Mouse (Mus musculus): ENCODE data around the gene 2700097O09Rik. TPM values are rescaled to one million over a fixed set of nuclear protein-coding genes. Genes with fewer than 3 reads are reported as not detected.

2700097O09Rik gene
- total RNA-seq, 2 experiments from 2014 or later: 8.2 to 13.2 TPM

- no peak for DNase-seq (ENCODE audit: low spot score in 2 of 2)
- intact Hi-C loops (cut with DNase I): no loop called here
Measured at GRCm38 (mm10) chr12:54998411-54998810, 81.5 kb downstream of the 2700097O09Rik start.

- DNase-seq (ENCODE audit: low spot score in 2 of 2): no peak
- intact Hi-C loops (cut with DNase I): no loop called here
Measured at GRCm38 (mm10) chr12:54996979-54997474, 82.9 kb downstream of the 2700097O09Rik start.

GRCm38 (mm10) chr12:54995965-54996364 lies 83.9 kb downstream of the 2700097O09Rik start:
- intact Hi-C loops (cut with DNase I): no loop called here
- no peak for DNase-seq (ENCODE audit: low spot score in 2 of 2)

Other genes with a start within 250 kb of the 2700097O09Rik start
- 100 to 1,000 TPM; 106 to 113 TPM for gene Cfl2, start 217.2 kb downstream of the 2700097O09Rik start, total RNA-seq (2021)
- not detected for gene Gm20403, start 93.6 kb downstream of the 2700097O09Rik start, total RNA-seq (2021)
- 1 to 10 TPM; 2.4 to 5.3 TPM for gene Baz1a, start 65.8 kb downstream of the 2700097O09Rik start, total RNA-seq (2021)
- 10 to 100 TPM; 83.0 to 84.9 TPM for gene Srp54a, start 152 bp upstream of the 2700097O09Rik start, total RNA-seq (2021)
- gene Fam177a, start 44.4 kb upstream of the 2700097O09Rik start, total RNA-seq (2021): 10 to 100 TPM; 18.2 TPM
- 10 to 100 TPM; 51.8 to 57.4 TPM for gene Srp54b, start 75.0 kb upstream of the 2700097O09Rik start, total RNA-seq (2021)
- 1 to 10 TPM in 1 of 2 experiments, not detected in 1; 1.9 TPM for gene 1700047I17Rik2, start 119.5 kb upstream of the 2700097O09Rik start, total RNA-seq (2021)
- 10 to 100 TPM; 36.0 to 37.3 TPM for gene Srp54c, start 150.1 kb upstream of the 2700097O09Rik start, total RNA-seq (2021)
- gene 1110008L16Rik, start 219.5 kb upstream of the 2700097O09Rik start, total RNA-seq (2021): 1 to 10 TPM; 7.5 to 8.7 TPM
- gene Ppp2r3c, start 222.9 kb upstream of the 2700097O09Rik start, total RNA-seq (2021): 10 to 100 TPM; 11.0 to 13.0 TPM

Measured in left cerebral cortex, postnatal 36 days (tissue).